Mouse (Mus musculus): Measurements from ENCODE around the gene Prss40. TPM values are rescaled to one million over a fixed set of nuclear protein-coding genes. Genes with fewer than 3 reads are reported as not detected.
"Not testable (repeated sequence)": the region's sequence is repeated elsewhere in the genome, so short reads cannot be mapped to it uniquely, and the experiment has no call there.

The Prss40 gene
- polyA plus RNA-seq, 1 experiment from 2014 or later, result not detected

DNA sequence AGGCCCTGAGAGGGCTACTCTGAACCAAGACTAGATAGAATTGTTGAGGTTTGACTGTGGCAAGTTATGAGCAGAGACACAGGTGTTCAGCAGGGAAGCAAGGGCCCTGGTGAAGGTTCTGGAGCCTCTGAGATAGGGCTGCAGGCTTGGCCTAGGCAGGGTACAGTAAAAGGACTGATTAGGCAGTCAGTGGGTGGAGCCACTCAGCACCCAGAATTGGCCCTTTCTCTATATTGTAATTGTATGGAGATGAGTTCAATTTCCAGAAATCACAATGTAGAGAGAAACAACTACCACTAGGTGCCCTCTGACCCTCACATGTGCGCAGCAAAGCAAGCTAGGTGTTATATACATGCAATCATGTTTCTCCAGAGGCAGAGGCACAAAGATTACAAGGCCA, 7.1 kb downstream of the Prss40 start:
- 78% methylated on average over 1 of the region's 1 CpGs for WGBS
- ATAC-seq (ENCODE audit: low FRiP score, low TSS enrichment), result no peak

DNA sequence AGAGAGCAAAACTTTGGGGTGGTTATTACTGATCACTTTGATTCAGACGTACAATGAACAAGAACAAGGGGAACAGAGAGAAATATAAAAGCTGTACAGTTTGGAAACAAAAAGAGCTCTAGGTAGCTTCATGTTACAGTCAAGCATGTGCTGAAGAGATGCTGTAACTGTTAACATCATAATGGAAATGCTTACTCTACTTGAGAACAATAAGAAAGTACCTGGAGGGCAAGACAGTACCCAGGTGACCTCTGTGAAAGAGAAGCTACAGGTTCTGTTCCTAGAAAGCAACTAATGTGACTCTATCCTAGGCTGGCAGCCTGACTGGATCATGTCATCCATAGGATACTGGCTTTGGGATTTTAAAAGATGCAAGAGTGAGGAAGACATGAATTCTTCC, 13.7 kb downstream of the Prss40 start:
- DNase-seq (no peak), ATAC-seq (ENCODE audit: low FRiP score, low TSS enrichment) (no peak)
- Histone ChIP-seq H3K4me1 (ENCODE audit: control insufficient read depth, insufficient read depth, low read length) (no peaks in the 10 kb centered on the region), H3K27me3 (ENCODE audit: control insufficient read depth, insufficient read depth, low read length) (no peaks in the 10 kb centered on the region), H3K4me3 (replicated peaks; ENCODE audit: low read depth, low read length) (no peak overlapping the region), H3K4me2 (ENCODE audit: low read length) (no peak overlapping the region), H3K9me3 (ENCODE audit: control insufficient read depth, low read length) (0 out of 2 replicates have a peak, but pooled peaks cover 3% of the 10 kb centered on the region), H3K36me3 (ENCODE audit: control insufficient read depth, insufficient read depth, low read length) (no peaks in the 10 kb centered on the region), H3K9ac (replicated peaks; ENCODE audit: low read length) (no peak overlapping the region), H3K27ac (replicated peaks; ENCODE audit: low read depth, low read length) (no peak overlapping the region)
- 88% methylated on average over 1 of the region's 1 CpGs for WGBS

More for the DNA sequence above, 7.1 kb downstream of the Prss40 start:
- DNase-seq, result no peak
- no peaks in the 10 kb centered on the region for H3K4me1 ChIP-seq (ENCODE audit: control insufficient read depth, insufficient read depth, low read length)
- H3K4me2 ChIP-seq (ENCODE audit: low read length), result no peak overlapping the region
- H3K27me3 ChIP-seq (ENCODE audit: control insufficient read depth, insufficient read depth, low read length), result no peaks in the 10 kb centered on the region
- H3K9ac ChIP-seq (replicated peaks; ENCODE audit: low read length), result no peak overlapping the region
- no peak overlapping the region for H3K4me3 ChIP-seq (replicated peaks; ENCODE audit: low read depth, low read length)
- no peaks in the 10 kb centered on the region for H3K36me3 ChIP-seq (ENCODE audit: control insufficient read depth, insufficient read depth, low read length)
- 0 out of 2 replicates have a peak, but pooled peaks cover 2% of the 10 kb centered on the region for H3K9me3 ChIP-seq (ENCODE audit: control insufficient read depth, low read length)
- H3K27ac ChIP-seq (replicated peaks; ENCODE audit: low read depth, low read length), result no peak overlapping the region

GRCm38 (mm10) chr1:34536767-34537485, 23.8 kb downstream of the Prss40 start:
- no peaks in the 10 kb centered on the region for H3K9me3 ChIP-seq (ENCODE audit: control insufficient read depth, low read length)

DNA sequence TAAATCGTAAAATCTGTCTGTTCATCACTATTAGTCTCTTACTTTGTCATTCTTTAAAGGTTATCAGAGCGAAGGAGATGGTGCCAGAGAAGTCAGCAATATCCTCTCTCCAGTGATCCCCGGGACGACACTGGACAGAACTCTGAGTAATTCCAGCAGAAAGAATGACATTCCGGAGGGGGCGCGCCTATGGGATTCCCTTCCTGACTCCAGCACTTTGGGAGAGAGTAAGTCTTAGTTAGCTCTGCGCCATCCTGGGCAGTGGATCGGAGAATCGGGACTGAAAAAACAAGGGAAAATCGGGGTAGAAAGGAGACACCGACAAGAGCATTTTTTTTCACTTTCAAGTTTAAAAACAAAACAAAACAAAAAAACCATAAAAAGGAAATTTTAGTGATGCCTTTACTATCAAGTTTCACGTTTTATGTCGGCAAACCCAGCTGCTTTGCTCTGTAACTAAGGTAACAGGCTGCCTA, 24.4 kb downstream of the Prss40 start:
- WGBS, result 2% methylated on average over 14 of the region's 14 CpGs
- Histone ChIP-seq H3K4me3 (replicated peaks; ENCODE audit: low read depth, low read length) (peak overlapping the region; percentile 24), H3K4me2 (ENCODE audit: low read length) (peak overlapping the region; percentile 48), H3K4me1 (ENCODE audit: control insufficient read depth, insufficient read depth, low read length) (peaks cover 8% of the 10 kb centered on the region; the same call in 1 of the 2 replicates), H3K36me3 (ENCODE audit: control insufficient read depth, insufficient read depth, low read length) (no peaks in the 10 kb centered on the region), H3K27ac (replicated peaks; ENCODE audit: low read depth, low read length) (no peak overlapping the region), H3K9ac (replicated peaks; ENCODE audit: low read length) (no peak overlapping the region), H3K9me3 (ENCODE audit: control insufficient read depth, low read length) (no peaks in the 10 kb centered on the region), H3K27me3 (ENCODE audit: control insufficient read depth, insufficient read depth, low read length) (peaks cover 30% of the 10 kb centered on the region)
- ATAC-seq (ENCODE audit: low FRiP score, low TSS enrichment) (no peak), DNase-seq (peak; percentile 30)

More at GRCm38 (mm10) chr1:34536767-34537485, 23.8 kb downstream of the Prss40 start:
- no peak overlapping the region for H3K27ac ChIP-seq (replicated peaks; ENCODE audit: low read depth, low read length)
- ATAC-seq (ENCODE audit: low FRiP score, low TSS enrichment) (no peak), DNase-seq (peak; percentile 53)
- H3K27me3 ChIP-seq (ENCODE audit: control insufficient read depth, insufficient read depth, low read length), result peaks cover 30% of the 10 kb centered on the region
- peak overlapping the region; percentile 48 for H3K4me2 ChIP-seq (ENCODE audit: low read length)
- WGBS, result 3% methylated on average over 16 of the region's 16 CpGs
- peak overlapping the region; percentile 24 for H3K4me3 ChIP-seq (replicated peaks; ENCODE audit: low read depth, low read length)
- no peak overlapping the region for H3K9ac ChIP-seq (replicated peaks; ENCODE audit: low read length)
- H3K4me1 ChIP-seq (ENCODE audit: control insufficient read depth, insufficient read depth, low read length), result peaks cover 8% of the 10 kb centered on the region; the same call in 1 of the 2 replicates
- no peaks in the 10 kb centered on the region for H3K36me3 ChIP-seq (ENCODE audit: control insufficient read depth, insufficient read depth, low read length)

GRCm38 (mm10) chr1:34535043-34535698, 25.6 kb downstream of the Prss40 start, which contains the start of gene Cfc1:
Gene Cfc1, plus strand, starts transcription at chr1:34535648.
- ATAC-seq (ENCODE audit: low FRiP score, low TSS enrichment); H3K36me3 ChIP-seq (ENCODE audit: control insufficient read depth, insufficient read depth, low read length): not testable (repeated sequence)
- WGBS, result 34% methylated on average over 7 of the region's 7 CpGs

GRCm38 (mm10) chr1:34534574-34534973, 26.2 kb downstream of the Prss40 start:
- not testable (repeated sequence) for DNase-seq; ATAC-seq (ENCODE audit: low FRiP score, low TSS enrichment); H3K9me3 ChIP-seq (ENCODE audit: control insufficient read depth, low read length); H3K4me2 ChIP-seq (ENCODE audit: low read length); H3K9ac ChIP-seq (replicated peaks; ENCODE audit: low read length); H3K4me3 ChIP-seq (replicated peaks; ENCODE audit: low read depth, low read length); H3K27ac ChIP-seq (replicated peaks; ENCODE audit: low read depth, low read length); H3K36me3 ChIP-seq (ENCODE audit: control insufficient read depth, insufficient read depth, low read length); H3K4me1 ChIP-seq (ENCODE audit: control insufficient read depth, insufficient read depth, low read length)
- 56% methylated on average over 3 of the region's 3 CpGs for WGBS
- peaks cover 30% of the 10 kb centered on the region for H3K27me3 ChIP-seq (ENCODE audit: control insufficient read depth, insufficient read depth, low read length)

More at GRCm38 (mm10) chr1:34535043-34535698, 25.6 kb downstream of the Prss40 start, which contains the start of gene Cfc1:
- H3K9me3 ChIP-seq (ENCODE audit: control insufficient read depth, low read length); H3K4me3 ChIP-seq (replicated peaks; ENCODE audit: low read depth, low read length); H3K9ac ChIP-seq (replicated peaks; ENCODE audit: low read length); DNase-seq; H3K4me1 ChIP-seq (ENCODE audit: control insufficient read depth, insufficient read depth, low read length); H3K27ac ChIP-seq (replicated peaks; ENCODE audit: low read depth, low read length): not testable (repeated sequence)
- Histone ChIP-seq H3K27me3 (ENCODE audit: control insufficient read depth, insufficient read depth, low read length) (peaks cover 30% of the 10 kb centered on the region), H3K4me2 (ENCODE audit: low read length) (peak within 1 kb of the TSS; percentile 48)

- H3K9me3 ChIP-seq (ENCODE audit: control insufficient read depth, low read length), result no peaks in the 10 kb centered on the region
- DNase-seq (no peak), ATAC-seq (ENCODE audit: low FRiP score, low TSS enrichment) (no peak)
- H3K27ac ChIP-seq (replicated peaks; ENCODE audit: low read depth, low read length), result no peak overlapping the region
- no peak overlapping the region for H3K4me2 ChIP-seq (ENCODE audit: low read length)
- no peak overlapping the region for H3K9ac ChIP-seq (replicated peaks; ENCODE audit: low read length)
- no peaks in the 10 kb centered on the region for H3K36me3 ChIP-seq (ENCODE audit: control insufficient read depth, insufficient read depth, low read length)
- H3K4me3 ChIP-seq (replicated peaks; ENCODE audit: low read depth, low read length), result no peak overlapping the region
- H3K27me3 ChIP-seq (ENCODE audit: control insufficient read depth, insufficient read depth, low read length), result no peaks in the 10 kb centered on the region
- 89% methylated on average over 3 of the region's 3 CpGs for WGBS
- H3K4me1 ChIP-seq (ENCODE audit: control insufficient read depth, insufficient read depth, low read length), result no peaks in the 10 kb centered on the region
These were observed 37.1 kb downstream of the Prss40 start for GRCm38 (mm10) chr1:34523647-34524046.

- H3K4me2 ChIP-seq (ENCODE audit: low read length), result no peak overlapping the region
- ATAC-seq (ENCODE audit: low FRiP score, low TSS enrichment) (no peak), DNase-seq (no peak)
- H3K27ac ChIP-seq (replicated peaks; ENCODE audit: low read depth, low read length), result no peak overlapping the region
- 84% methylated on average over 3 of the region's 3 CpGs for WGBS
- no peaks in the 10 kb centered on the region for H3K4me1 ChIP-seq (ENCODE audit: control insufficient read depth, insufficient read depth, low read length)
- H3K36me3 ChIP-seq (ENCODE audit: control insufficient read depth, insufficient read depth, low read length), result no peaks in the 10 kb centered on the region
- H3K9me3 ChIP-seq (ENCODE audit: control insufficient read depth, low read length), result no peaks in the 10 kb centered on the region
- H3K4me3 ChIP-seq (replicated peaks; ENCODE audit: low read depth, low read length), result no peak overlapping the region
- H3K27me3 ChIP-seq (ENCODE audit: control insufficient read depth, insufficient read depth, low read length), result no peaks in the 10 kb centered on the region
- no peak overlapping the region for H3K9ac ChIP-seq (replicated peaks; ENCODE audit: low read length)
These were observed 37.9 kb downstream of the Prss40 start for GRCm38 (mm10) chr1:34522850-34523244.

All from midbrain, embryonic 14.5 days (tissue).